Mouse (Mus musculus): Measurements from ENCODE around the gene Sdccag8. TPM values are rescaled to one million over a fixed set of nuclear protein-coding genes. Genes with fewer than 3 reads are reported as not detected.

Sdccag8 gene
- polyA plus RNA-seq, 1 experiment from 2014 or later = 22.6 TPM

DNA sequence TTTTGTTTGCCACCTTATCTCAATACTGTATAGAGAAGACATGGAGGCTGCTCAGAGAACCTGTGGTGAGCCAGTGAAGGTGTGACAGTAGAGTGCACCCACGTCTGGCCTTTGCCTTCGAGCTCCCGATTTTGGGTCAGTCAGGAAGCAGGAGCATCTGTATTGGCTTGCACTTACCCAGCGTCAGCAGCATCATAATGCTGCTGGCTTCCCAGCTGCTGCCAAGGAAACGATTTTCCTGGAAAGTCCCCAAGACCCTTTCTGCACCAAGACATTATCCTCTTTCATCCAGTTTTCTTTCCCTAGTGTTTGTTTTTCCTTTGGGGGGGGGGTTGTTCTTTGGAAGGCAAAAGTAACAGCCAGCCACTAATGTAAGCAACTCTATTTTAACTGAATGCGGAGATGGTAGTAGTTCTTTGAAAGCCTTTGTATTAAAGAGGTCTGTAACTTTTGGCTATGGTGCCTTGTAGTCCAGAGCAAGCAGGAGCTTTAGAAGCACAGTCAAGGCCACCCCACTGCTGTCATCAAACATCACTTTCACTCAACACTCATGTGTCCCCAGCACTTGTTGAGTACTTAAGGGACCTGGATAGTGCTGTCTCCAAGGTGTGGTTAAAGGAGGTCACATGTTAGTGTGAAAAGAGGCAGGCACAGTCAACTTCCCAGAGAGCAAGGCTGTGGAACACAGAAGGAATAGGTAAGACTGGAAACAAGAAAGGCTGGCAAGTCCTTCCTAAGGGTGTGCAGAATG is 172.7 kb downstream of the Sdccag8 start:
- H3K4me3 ChIP-seq (ENCODE audit: low read depth, low read length) = no peak overlapping the region
- no peak for ATAC-seq (ENCODE audit: low read depth)
- H3K9me3 ChIP-seq (ENCODE audit: control insufficient read depth, low read length) = no peaks in the 10 kb centered on the region
- no peak overlapping the region for H3K4me2 ChIP-seq (ENCODE audit: low read depth, low read length)
- H3K9ac ChIP-seq (replicated peaks; ENCODE audit: low read depth, low read length) = no peak overlapping the region
- no peaks in the 10 kb centered on the region; the same call in 1 of the 2 replicates for H3K4me1 ChIP-seq (ENCODE audit: control insufficient read depth, insufficient read depth, low read length)
- H3K27ac ChIP-seq (ENCODE audit: low read depth, low read length) = 0 out of 2 replicates have a peak overlapping the region, but pooled peaks have one; percentile 18
- no peaks in the 10 kb centered on the region for H3K27me3 ChIP-seq (ENCODE audit: control insufficient read depth, insufficient read depth, low read length)
- no peaks in the 10 kb centered on the region for H3K36me3 ChIP-seq (ENCODE audit: control insufficient read depth, insufficient read depth, low read length)
- 58% methylated on average over 6 of the region's 6 CpGs for WGBS

DNA sequence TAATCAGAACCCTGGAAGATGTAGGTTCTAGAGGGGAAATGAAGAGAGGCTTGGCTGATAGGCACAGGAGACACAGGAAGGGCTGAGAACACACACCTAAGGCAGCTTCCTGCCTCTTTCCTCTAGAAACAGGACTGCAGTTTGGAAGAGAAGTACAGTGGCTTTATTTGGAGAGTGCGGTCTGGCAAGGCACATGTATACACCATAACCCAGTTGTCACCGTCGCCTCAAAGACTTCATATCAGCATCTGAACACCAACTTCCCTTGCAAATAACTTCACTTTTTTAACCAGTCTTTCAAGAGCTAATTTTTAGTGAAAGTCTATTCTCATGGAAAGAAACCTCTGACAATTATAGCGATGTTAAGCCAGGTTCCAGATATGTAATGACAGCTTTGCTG is 177.0 kb downstream of the Sdccag8 start:
- H3K4me2 ChIP-seq (ENCODE audit: low read depth, low read length) = no peak overlapping the region
- no peak overlapping the region for H3K27ac ChIP-seq (ENCODE audit: low read depth, low read length)
- no peak for ATAC-seq (ENCODE audit: low read depth)
- H3K27me3 ChIP-seq (ENCODE audit: control insufficient read depth, insufficient read depth, low read length) = no peaks in the 10 kb centered on the region
- no peaks in the 10 kb centered on the region for H3K9me3 ChIP-seq (ENCODE audit: control insufficient read depth, low read length)
- no peak overlapping the region for H3K4me3 ChIP-seq (ENCODE audit: low read depth, low read length)
- H3K9ac ChIP-seq (replicated peaks; ENCODE audit: low read depth, low read length) = no peak overlapping the region
- WGBS = 96% methylated on average over 4 of the region's 4 CpGs
- H3K4me1 ChIP-seq (ENCODE audit: control insufficient read depth, insufficient read depth, low read length) = peaks cover 12% of the 10 kb centered on the region
- no peaks in the 10 kb centered on the region for H3K36me3 ChIP-seq (ENCODE audit: control insufficient read depth, insufficient read depth, low read length)

DNA sequence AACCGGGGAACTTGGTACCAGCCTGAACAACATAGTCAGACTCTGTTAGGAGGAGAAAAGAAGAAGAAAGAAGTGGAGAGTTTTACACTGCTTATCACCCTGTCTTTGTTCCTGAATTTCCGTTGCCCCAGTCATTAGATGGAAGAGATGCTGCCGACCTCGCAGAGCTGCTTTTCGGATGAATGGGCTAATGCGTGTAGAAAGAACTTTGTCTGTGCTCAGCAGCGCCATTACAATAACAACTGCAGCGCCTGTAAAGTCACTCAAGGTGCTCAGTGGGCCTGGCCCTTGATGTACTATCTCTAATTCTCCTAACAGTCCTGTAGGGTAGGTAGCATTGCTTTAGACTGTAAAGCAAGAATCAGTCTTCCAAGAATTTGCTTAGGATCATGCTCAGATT is 178.1 kb downstream of the Sdccag8 start:
- Histone ChIP-seq H3K4me2 (ENCODE audit: low read depth, low read length) (no peak overlapping the region), H3K27ac (ENCODE audit: low read depth, low read length) (no peak overlapping the region), H3K4me3 (ENCODE audit: low read depth, low read length) (no peak overlapping the region), H3K9ac (replicated peaks; ENCODE audit: low read depth, low read length) (no peak overlapping the region), H3K4me1 (ENCODE audit: control insufficient read depth, insufficient read depth, low read length) (peaks cover 19% of the 10 kb centered on the region), H3K36me3 (ENCODE audit: control insufficient read depth, insufficient read depth, low read length) (no peaks in the 10 kb centered on the region), H3K27me3 (ENCODE audit: control insufficient read depth, insufficient read depth, low read length) (no peaks in the 10 kb centered on the region), H3K9me3 (ENCODE audit: control insufficient read depth, low read length) (no peaks in the 10 kb centered on the region)
- 25% methylated on average over 8 of the region's 8 CpGs for WGBS
- no peak for ATAC-seq (ENCODE audit: low read depth)

DNA sequence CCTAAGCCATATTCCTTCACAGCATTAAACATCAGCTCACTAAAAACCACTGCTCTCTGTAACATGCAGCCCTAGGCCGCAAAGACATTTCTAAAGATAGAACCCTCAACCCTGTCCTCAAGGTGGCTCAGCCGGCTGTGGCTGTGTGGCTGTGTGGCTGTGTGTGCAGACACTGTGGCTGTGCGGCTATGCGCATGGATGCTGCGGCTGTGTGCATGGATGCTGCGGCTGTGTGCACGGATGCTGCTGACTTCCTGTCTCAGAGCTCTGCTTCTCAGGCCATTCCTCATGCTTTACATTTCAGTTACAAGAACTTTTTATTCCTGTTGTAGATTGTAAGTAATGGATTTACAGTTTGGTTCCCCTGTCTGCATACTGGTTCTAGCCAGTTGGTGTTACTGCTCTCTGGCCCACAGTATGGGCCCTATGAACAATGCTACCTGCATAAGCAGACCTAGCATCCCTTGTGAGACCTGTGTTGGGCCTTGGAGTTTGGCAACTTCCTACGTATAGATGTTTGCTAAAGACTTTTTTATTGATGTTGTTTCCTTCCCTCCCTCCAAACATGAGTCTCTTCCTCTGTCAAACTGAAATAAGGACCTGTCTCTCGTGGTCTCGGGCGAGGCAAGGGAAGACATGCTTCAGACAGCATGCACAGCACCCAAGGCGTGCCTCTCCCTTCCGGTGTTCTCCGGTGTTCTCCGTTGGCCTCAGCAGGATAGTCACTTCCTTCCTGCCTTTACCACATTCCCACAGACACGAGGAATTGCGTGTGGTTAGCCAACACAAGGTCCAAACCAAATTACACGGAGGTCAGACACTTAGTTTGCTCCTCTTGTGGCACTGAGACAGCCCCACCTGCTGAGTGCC is 178.9 kb downstream of the Sdccag8 start:
- 74% methylated on average over 18 of the region's 18 CpGs for WGBS
- H3K4me2 ChIP-seq (ENCODE audit: low read depth, low read length) = no peak overlapping the region
- H3K4me1 ChIP-seq (ENCODE audit: control insufficient read depth, insufficient read depth, low read length) = peaks cover 25% of the 10 kb centered on the region
- ATAC-seq (ENCODE audit: low read depth) = no peak
- H3K9me3 ChIP-seq (ENCODE audit: control insufficient read depth, low read length) = no peaks in the 10 kb centered on the region
- no peaks in the 10 kb centered on the region for H3K36me3 ChIP-seq (ENCODE audit: control insufficient read depth, insufficient read depth, low read length)
- H3K9ac ChIP-seq (replicated peaks; ENCODE audit: low read depth, low read length) = no peak overlapping the region
- no peaks in the 10 kb centered on the region for H3K27me3 ChIP-seq (ENCODE audit: control insufficient read depth, insufficient read depth, low read length)
- H3K27ac ChIP-seq (ENCODE audit: low read depth, low read length) = peak overlapping the region; percentile 41; the same call in 1 of the 2 replicates
- H3K4me3 ChIP-seq (ENCODE audit: low read depth, low read length) = no peak overlapping the region

DNA sequence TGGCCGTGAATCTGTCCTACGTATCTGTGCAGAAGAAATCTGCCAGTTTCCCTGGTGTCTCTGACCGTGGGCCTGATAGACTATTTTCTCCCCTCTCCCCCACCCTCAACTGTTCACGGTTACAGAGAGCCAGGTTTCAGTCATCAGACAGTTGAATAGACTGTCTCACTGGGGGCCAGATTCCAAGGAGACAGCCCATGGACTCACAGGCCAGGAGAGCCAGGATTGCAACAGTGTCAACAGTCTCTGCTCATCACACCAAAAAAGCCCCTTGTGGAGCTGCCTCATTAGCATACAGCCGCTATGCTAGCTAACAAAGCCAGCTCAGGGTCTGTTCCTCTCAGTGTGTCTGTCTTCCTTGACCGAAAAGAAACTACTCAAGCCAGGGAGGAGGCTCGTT is 179.6 kb downstream of the Sdccag8 start:
- ATAC-seq (ENCODE audit: low read depth) = peak; percentile 57; the same call in 1 of the 2 replicates
- Histone ChIP-seq H3K4me2 (ENCODE audit: low read depth, low read length) (no peak overlapping the region), H3K4me3 (ENCODE audit: low read depth, low read length) (no peak overlapping the region), H3K9me3 (ENCODE audit: control insufficient read depth, low read length) (no peaks in the 10 kb centered on the region), H3K4me1 (ENCODE audit: control insufficient read depth, insufficient read depth, low read length) (peaks cover 28% of the 10 kb centered on the region), H3K27me3 (ENCODE audit: control insufficient read depth, insufficient read depth, low read length) (no peaks in the 10 kb centered on the region), H3K27ac (ENCODE audit: low read depth, low read length) (peak overlapping the region; percentile 41; the same call in 1 of the 2 replicates), H3K9ac (replicated peaks; ENCODE audit: low read depth, low read length) (no peak overlapping the region), H3K36me3 (ENCODE audit: control insufficient read depth, insufficient read depth, low read length) (no peaks in the 10 kb centered on the region)
- WGBS = 12% methylated on average over 7 of the region's 7 CpGs

DNA sequence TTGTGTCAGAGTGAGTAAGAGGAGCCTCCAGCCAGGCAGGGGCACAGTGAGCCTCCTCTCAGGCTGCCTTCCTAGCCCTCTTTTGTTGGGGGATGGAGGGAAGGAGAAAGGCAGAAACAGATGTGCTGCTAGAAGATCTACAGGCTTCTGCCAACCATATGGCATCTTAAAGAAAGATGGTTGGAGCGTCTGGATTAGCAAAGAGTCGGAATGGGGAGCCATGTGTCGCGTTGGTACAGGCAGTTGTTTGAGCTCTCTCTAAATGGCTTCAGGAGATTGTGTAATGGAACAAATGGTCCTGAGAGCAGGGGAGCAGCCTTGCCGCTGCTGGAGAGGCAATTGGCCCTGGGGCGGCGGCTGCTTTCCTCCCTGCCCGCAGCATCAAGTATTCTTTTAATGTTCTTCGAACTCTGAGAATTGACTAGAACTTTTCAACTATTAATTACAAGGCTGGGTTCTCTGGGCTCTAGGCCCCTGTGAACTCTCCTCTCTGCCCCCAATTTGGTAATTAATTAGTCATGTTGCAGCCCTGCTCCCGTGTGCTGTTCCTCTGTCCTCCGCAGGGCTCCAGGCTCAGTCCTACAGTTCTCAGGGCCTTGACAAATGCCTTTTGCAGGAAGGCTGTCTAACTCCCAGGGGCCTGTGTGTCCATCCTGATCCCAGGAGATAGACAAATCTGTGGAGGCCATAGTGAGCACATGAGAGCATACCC is 180.4 kb downstream of the Sdccag8 start:
- WGBS = 8% methylated on average over 11 of the region's 11 CpGs
- peaks cover 35% of the 10 kb centered on the region for H3K4me1 ChIP-seq (ENCODE audit: control insufficient read depth, insufficient read depth, low read length)
- H3K36me3 ChIP-seq (ENCODE audit: control insufficient read depth, insufficient read depth, low read length) = no peaks in the 10 kb centered on the region
- H3K27me3 ChIP-seq (ENCODE audit: control insufficient read depth, insufficient read depth, low read length) = no peaks in the 10 kb centered on the region
- H3K27ac ChIP-seq (ENCODE audit: low read depth, low read length) = peak overlapping the region; percentile 13; the same call in 1 of the 2 replicates
- ATAC-seq (ENCODE audit: low read depth) = 0 out of 2 replicates have a peak, but pooled peaks have one; percentile 9
- H3K4me2 ChIP-seq (ENCODE audit: low read depth, low read length) = no peak overlapping the region
- no peak overlapping the region for H3K4me3 ChIP-seq (ENCODE audit: low read depth, low read length)
- H3K9me3 ChIP-seq (ENCODE audit: control insufficient read depth, low read length) = no peaks in the 10 kb centered on the region
- no peak overlapping the region; the same call in 1 of the 2 replicates for H3K9ac ChIP-seq (replicated peaks; ENCODE audit: low read depth, low read length)

DNA sequence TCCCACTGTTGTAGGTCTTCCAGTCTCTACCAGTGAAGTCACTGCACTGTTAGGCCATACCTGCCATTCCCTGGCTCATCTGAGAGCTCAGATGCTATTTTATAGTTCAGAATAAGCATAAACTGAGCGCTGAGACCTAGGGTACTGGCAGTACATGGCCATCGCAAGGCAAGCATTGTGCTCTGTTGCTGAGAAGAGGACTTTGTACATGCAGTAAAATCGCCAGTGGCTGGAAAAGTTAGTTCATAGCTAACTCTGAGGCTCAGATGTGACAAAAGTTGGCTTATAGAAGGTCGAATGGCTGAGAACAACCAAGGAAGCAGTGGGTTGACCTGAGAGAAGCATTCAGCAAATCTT is 180.9 kb downstream of the Sdccag8 start:
- Histone ChIP-seq H3K9me3 (ENCODE audit: control insufficient read depth, low read length) (no peaks in the 10 kb centered on the region), H3K9ac (replicated peaks; ENCODE audit: low read depth, low read length) (no peak overlapping the region; the same call in 1 of the 2 replicates), H3K4me1 (ENCODE audit: control insufficient read depth, insufficient read depth, low read length) (peaks cover 35% of the 10 kb centered on the region), H3K4me2 (ENCODE audit: low read depth, low read length) (no peak overlapping the region), H3K36me3 (ENCODE audit: control insufficient read depth, insufficient read depth, low read length) (no peaks in the 10 kb centered on the region), H3K27me3 (ENCODE audit: control insufficient read depth, insufficient read depth, low read length) (no peaks in the 10 kb centered on the region), H3K4me3 (ENCODE audit: low read depth, low read length) (no peak overlapping the region), H3K27ac (ENCODE audit: low read depth, low read length) (peak overlapping the region; percentile 13; the same call in 1 of the 2 replicates)
- WGBS = 81% methylated on average over 4 of the region's 4 CpGs
- ATAC-seq (ENCODE audit: low read depth) = no peak

DNA sequence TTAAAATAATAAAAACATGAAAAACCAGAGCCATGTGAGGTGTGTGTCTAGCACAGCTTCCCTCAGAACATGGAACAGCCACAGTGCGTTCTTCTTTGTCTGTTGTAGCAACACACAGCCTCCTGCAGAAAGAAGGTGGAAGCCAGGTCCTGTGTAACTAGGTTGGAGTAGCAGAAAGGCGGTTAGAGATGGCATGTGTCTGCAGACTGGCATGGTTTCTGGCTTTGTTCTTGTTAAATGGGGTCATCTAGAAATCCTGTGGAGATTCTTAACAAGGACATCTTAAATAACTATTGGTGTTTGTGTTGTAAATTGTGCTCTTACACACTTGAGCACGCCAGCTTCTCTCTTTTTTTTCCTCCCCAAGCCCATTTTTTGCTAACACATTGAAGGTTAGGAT is 181.7 kb downstream of the Sdccag8 start:
- WGBS = 61% methylated on average over 3 of the region's 3 CpGs
- no peaks in the 10 kb centered on the region for H3K36me3 ChIP-seq (ENCODE audit: control insufficient read depth, insufficient read depth, low read length)
- ATAC-seq (ENCODE audit: low read depth) = no peak
- H3K27ac ChIP-seq (ENCODE audit: low read depth, low read length) = no peak overlapping the region
- no peak overlapping the region for H3K4me3 ChIP-seq (ENCODE audit: low read depth, low read length)
- H3K4me1 ChIP-seq (ENCODE audit: control insufficient read depth, insufficient read depth, low read length) = peaks cover 35% of the 10 kb centered on the region
- H3K9ac ChIP-seq (replicated peaks; ENCODE audit: low read depth, low read length) = no peak overlapping the region
- no peaks in the 10 kb centered on the region for H3K9me3 ChIP-seq (ENCODE audit: control insufficient read depth, low read length)
- no peak overlapping the region for H3K4me2 ChIP-seq (ENCODE audit: low read depth, low read length)
- H3K27me3 ChIP-seq (ENCODE audit: control insufficient read depth, insufficient read depth, low read length) = no peaks in the 10 kb centered on the region

Measured in neural tube, embryonic 14.5 days (tissue).